Mouse (Mus musculus): ENCODE measurements around the gene Doc2b. TPM values are rescaled to one million over a fixed set of nuclear protein-coding genes. Genes with fewer than 3 reads are reported as not detected.

The Doc2b gene
- under 1 TPM; 0.33 to 0.47 TPM for total RNA-seq (2021)

GRCm38 (mm10) chr11:75796029-75796445 lies at the start of gene Doc2b:
Gene Doc2b, minus strand, starts transcription at chr11:75796049.
- peak; percentile 35 for DNase-seq

- no peak for DNase-seq
Measured at GRCm38 (mm10) chr11:75842904-75843619, 47.2 kb upstream of the Doc2b start.

GRCm38 (mm10) chr11:75841503-75841902 lies 45.7 kb upstream of the Doc2b start:
- no peak for DNase-seq

GRCm38 (mm10) chr11:75839536-75840430 lies 43.9 kb upstream of the Doc2b start:
- no peak for DNase-seq

GRCm38 (mm10) chr11:75838861-75839426 lies 43.1 kb upstream of the Doc2b start:
- no peak for DNase-seq

- no peak for DNase-seq
Measured at GRCm38 (mm10) chr11:75836240-75836610, 40.4 kb upstream of the Doc2b start.

GRCm38 (mm10) chr11:75835587-75836239 lies 39.9 kb upstream of the Doc2b start:
- DNase-seq, result no peak

- no peak for DNase-seq
Measured at GRCm38 (mm10) chr11:75833081-75833480, 37.2 kb upstream of the Doc2b start.

GRCm38 (mm10) chr11:75830386-75830785 lies 34.5 kb upstream of the Doc2b start:
- no peak for DNase-seq

GRCm38 (mm10) chr11:75827414-75827813 lies 31.6 kb upstream of the Doc2b start:
- no peak for DNase-seq

- no peak for DNase-seq
Measured at GRCm38 (mm10) chr11:75823506-75823905, 27.7 kb upstream of the Doc2b start.

- DNase-seq, result peak; percentile 27
Measured at GRCm38 (mm10) chr11:75813085-75813484, 17.2 kb upstream of the Doc2b start.

- peak; percentile 93 for DNase-seq
Measured at GRCm38 (mm10) chr11:75811900-75812299, 16.1 kb upstream of the Doc2b start.

- DNase-seq, result no peak
Measured at GRCm38 (mm10) chr11:75810526-75810925, 14.7 kb upstream of the Doc2b start.

GRCm38 (mm10) chr11:75807486-75807885 lies 11.6 kb upstream of the Doc2b start:
- no peak for DNase-seq

- no peak for DNase-seq
Measured at GRCm38 (mm10) chr11:75801771-75802550, 6.1 kb upstream of the Doc2b start.

GRCm38 (mm10) chr11:75801369-75801768 lies 5.5 kb upstream of the Doc2b start:
- DNase-seq, result no peak

GRCm38 (mm10) chr11:75796536-75797246 lies 842 bp upstream of the Doc2b start:
- DNase-seq, result no peak

- no peak for DNase-seq
Measured at GRCm38 (mm10) chr11:75795321-75795636, 570 bp downstream of the Doc2b start.

- DNase-seq, result no peak
Measured at GRCm38 (mm10) chr11:75794602-75795320, 1.1 kb downstream of the Doc2b start.

GRCm38 (mm10) chr11:75793351-75793750 lies 2.5 kb downstream of the Doc2b start:
- no peak for DNase-seq
